Mouse (Mus musculus) kidney, postnatal 0 days (tissue): ENCODE measurements at regions not wholly inside any gene's neighbourhood (a gene's known extent, or its start where the extent isn't known, plus 50 kb on each side); places are given as distances from the start of the nearest gene placed in this dataset.
A peak's percentile ranks its signal among the peaks of the same experiment; 100 is the strongest.

Experiments
- ATAC-seq: fragments of 200-750 bp; cut with Nextera tagmentation; replicated peaks from 2 replicates; pipeline ENCODE4 v1.8.0; 2017; ENCODE audit warnings: low read depth, moderate number of reproducible peaks, moderate TSS enrichment, moderate library complexity; ENCODE audit not compliant: low FRiP score
- DNase-seq: peaks from one replicate; pipeline ENCODE4 v3.0.0-alpha.2; 2016; ENCODE audit warnings: low spot score
- H3K27ac ChIP-seq: fragments of 300-500 bp; sonication (generic); 2 replicates; pipeline ENCODE4 v1.5.1; 2014; ENCODE audit warnings: mild to moderate bottlenecking
- H3K27me3 ChIP-seq: fragments of 300-500 bp; sonication (generic); 2 replicates; pipeline ENCODE4 v1.6.1; 2014; ENCODE audit warnings: low read length, mixed read lengths; ENCODE audit not compliant: insufficient read depth
- H3K36me3 ChIP-seq: fragments of 300-500 bp; sonication (generic); 2 replicates; pipeline ENCODE4 v1.6.1; 2014; ENCODE audit warnings: low read length, mixed read lengths; ENCODE audit not compliant: insufficient read depth
- H3K4me1 ChIP-seq: fragments of 300-500 bp; sonication (generic); replicated peaks from 2 replicates; pipeline ENCODE4 v1.6.1; 2014; ENCODE audit warnings: antibody characterized with exemption, low read length, mixed read lengths; ENCODE audit not compliant: insufficient read depth
- H3K4me2 ChIP-seq: fragments of 300-500 bp; sonication (generic); 2 replicates; pipeline ENCODE4 v1.6.1; 2014; ENCODE audit warnings: mild to moderate bottlenecking, low read length, moderate library complexity, mixed read lengths
- H3K4me3 ChIP-seq: fragments of 300-500 bp; sonication (generic); replicated peaks from 2 replicates; pipeline ENCODE4 v1.5.1; 2014; ENCODE audit warnings: low read depth, low read length
- H3K9ac ChIP-seq: fragments of 300-500 bp; sonication (generic); 2 replicates; pipeline ENCODE4 v1.6.1; 2014; ENCODE audit warnings: low read depth, low read length
- H3K9me3 ChIP-seq: fragments of 300-500 bp; sonication (generic); replicated peaks from 2 replicates; pipeline ENCODE4 v1.6.1; 2016; ENCODE audit warnings: low read length, inconsistent platforms, mixed read lengths
- CTCF ChIP-seq: IDR thresholded peaks from 2 replicates; pipeline ENCODE4 v1.5.1; 2016; ENCODE audit warnings: antibody characterized with exemption, low read depth, mild to moderate bottlenecking, moderate library complexity
- WGBS: fragments of 180-500 bp; shearing (Covaris S2); extraction: QIAGEN DNeasy Blood & Tissue Kit; methylation state at CpG from one replicate; pipeline ENCODE4 v1.1.7; 2014; 5-methylcytosine and 5-hydroxymethylcytosine counted together

DNA sequence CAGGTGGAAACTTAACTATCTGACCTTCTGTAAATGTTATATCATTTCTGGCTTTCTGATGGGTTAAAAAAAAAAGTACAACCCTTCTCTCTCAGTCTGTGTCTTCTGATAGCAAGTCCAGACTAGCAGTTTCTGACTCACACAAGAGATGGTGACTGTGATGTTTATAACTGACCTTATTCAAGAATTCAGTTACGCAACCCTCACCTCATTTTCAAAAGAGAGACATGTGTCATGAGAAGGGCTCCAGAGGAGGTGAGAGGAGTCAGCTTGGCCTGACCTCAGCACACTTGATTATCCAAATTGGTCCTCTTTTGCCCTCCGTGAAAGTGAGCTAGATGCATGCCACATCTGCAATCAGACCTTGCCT, 202.2 kb downstream of the Gm5426 start:
- no peak for DNase-seq
- 80% methylated on average over 2 of the region's 2 CpGs for WGBS
- no peak overlapping the region for H3K4me2 ChIP-seq
- no peaks in the 10 kb centered on the region for H3K9me3 ChIP-seq
- H3K27me3 ChIP-seq = no peaks in the 10 kb centered on the region
- no peaks in the 10 kb centered on the region for H3K4me1 ChIP-seq
- H3K27ac ChIP-seq = no peak overlapping the region
- H3K9ac ChIP-seq = no peak overlapping the region
- TF ChIP-seq CTCF = no peak
- no peaks in the 10 kb centered on the region for H3K36me3 ChIP-seq
- H3K4me3 ChIP-seq = no peak overlapping the region
- ATAC-seq = no peak

DNA sequence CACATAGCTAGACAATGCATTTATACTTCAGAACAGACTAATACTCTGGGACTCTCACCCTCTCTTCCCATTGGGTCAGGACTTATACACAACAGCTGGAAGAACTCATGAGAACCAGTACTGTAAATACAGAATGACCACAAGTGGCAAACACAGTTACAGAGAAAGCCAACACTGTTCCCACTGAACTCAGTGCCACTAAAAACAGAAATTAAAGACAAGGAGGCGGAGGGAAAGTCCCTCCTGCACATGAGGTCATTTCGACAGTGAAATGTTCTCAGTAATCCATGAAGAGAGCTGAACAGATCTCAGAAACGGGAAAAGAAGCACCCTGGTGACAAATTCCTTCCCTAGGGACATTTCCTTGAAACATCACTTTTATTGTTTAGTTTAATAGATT, 206.1 kb downstream of the Gm5426 start:
- no peak overlapping the region for H3K4me3 ChIP-seq
- 44% methylated on average over 3 of the region's 3 CpGs for WGBS
- ATAC-seq (0 out of 2 replicates have a peak, but pooled peaks have one; percentile 21), DNase-seq (peak; percentile 67)
- H3K4me2 ChIP-seq = no peak overlapping the region
- H3K9ac ChIP-seq = no peak overlapping the region
- no peaks in the 10 kb centered on the region for H3K9me3 ChIP-seq
- H3K27me3 ChIP-seq = no peaks in the 10 kb centered on the region
- no peak for TF ChIP-seq CTCF
- H3K4me1 ChIP-seq = no peaks in the 10 kb centered on the region
- no peaks in the 10 kb centered on the region for H3K36me3 ChIP-seq
- H3K27ac ChIP-seq = no peak overlapping the region

DNA sequence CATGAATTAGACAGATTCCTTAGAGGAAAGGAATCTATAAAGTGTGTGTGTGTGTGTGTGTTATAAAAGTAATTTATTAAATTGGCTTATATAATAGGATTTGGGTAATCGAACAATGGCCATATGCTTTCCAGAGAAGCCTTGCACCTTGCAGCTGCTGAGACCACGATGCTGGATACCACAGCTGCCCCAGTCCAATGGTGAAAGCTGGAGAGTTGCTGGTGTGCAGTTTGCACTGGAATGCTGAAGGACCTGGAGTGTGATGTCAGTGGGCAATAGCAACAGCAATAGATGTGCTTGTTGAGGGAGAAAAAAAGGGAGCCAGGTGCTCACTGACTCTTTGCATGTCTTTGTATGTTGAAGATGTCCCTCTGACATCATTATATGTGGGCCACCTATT, 207.3 kb downstream of the Gm5426 start:
- Histone ChIP-seq H3K4me1 (no peaks in the 10 kb centered on the region), H3K4me3 (no peak overlapping the region), H3K36me3 (no peaks in the 10 kb centered on the region), H3K4me2 (no peak overlapping the region), H3K27ac (no peak overlapping the region), H3K9me3 (no peaks in the 10 kb centered on the region), H3K27me3 (no peaks in the 10 kb centered on the region), H3K9ac (no peak overlapping the region)
- no peak for TF ChIP-seq CTCF
- DNase-seq (no peak), ATAC-seq (no peak)
- WGBS = 54% methylated on average over 2 of the region's 2 CpGs

DNA sequence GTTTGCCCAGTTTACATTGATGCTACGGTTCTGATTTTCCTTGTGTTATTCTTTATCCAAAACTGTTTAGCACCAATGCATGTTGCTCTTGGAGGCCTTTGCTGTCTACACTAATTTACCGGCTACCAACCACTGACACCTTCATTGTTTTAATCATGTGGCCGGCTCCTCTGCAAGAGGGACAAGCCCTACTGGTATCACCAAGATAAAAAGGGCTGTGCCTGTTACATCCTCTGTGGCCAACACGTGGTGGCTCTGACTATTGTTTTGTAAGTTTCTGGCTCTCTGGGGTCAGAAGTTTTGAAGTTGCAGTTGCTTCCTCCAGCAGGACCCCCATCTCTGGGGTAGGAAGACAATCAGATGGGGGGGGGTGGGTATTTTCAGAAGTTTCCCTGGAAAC, 214.3 kb downstream of the Gm5426 start:
- H3K9me3 ChIP-seq = no peaks in the 10 kb centered on the region
- no peak for ATAC-seq
- 74% methylated on average over 4 of the region's 4 CpGs for WGBS

DNA sequence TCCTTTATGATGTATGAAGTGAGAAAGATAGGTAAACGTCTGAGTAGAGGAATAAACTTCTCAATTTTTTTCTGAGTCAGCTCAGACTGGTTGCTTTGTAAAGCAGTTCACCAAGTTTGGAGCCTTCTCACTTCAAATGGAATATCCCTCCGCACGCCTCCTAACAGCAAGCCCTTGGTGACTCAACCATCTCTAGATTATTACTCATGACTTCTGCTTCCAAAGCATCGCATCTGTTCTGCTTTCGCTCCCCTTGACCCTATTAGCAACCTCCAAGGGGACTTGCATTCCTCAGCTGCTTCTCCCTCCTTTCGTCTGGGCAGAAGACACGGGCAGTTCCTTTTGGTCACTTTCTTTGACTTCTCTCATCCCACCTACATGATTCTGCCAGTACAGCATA, 214.9 kb downstream of the Gm5426 start:
- no peak overlapping the region for H3K27ac ChIP-seq
- 78% methylated on average over 7 of the region's 7 CpGs for WGBS
- no peaks in the 10 kb centered on the region for H3K4me1 ChIP-seq
- H3K9ac ChIP-seq = no peak overlapping the region
- H3K9me3 ChIP-seq = no peaks in the 10 kb centered on the region
- H3K4me3 ChIP-seq = no peak overlapping the region
- DNase-seq = no peak
- no peaks in the 10 kb centered on the region for H3K27me3 ChIP-seq
- H3K4me2 ChIP-seq = no peak overlapping the region
- ATAC-seq = no peak
- TF ChIP-seq CTCF = no peak
- H3K36me3 ChIP-seq = no peaks in the 10 kb centered on the region

More for the DNA sequence above, 214.3 kb downstream of the Gm5426 start:
- Histone ChIP-seq H3K9ac (no peak overlapping the region), H3K27me3 (no peaks in the 10 kb centered on the region), H3K4me2 (no peak overlapping the region), H3K4me1 (no peaks in the 10 kb centered on the region), H3K4me3 (no peak overlapping the region), H3K36me3 (no peaks in the 10 kb centered on the region), H3K27ac (no peak overlapping the region)
- DNase-seq = no peak
- no peak for TF ChIP-seq CTCF

DNA sequence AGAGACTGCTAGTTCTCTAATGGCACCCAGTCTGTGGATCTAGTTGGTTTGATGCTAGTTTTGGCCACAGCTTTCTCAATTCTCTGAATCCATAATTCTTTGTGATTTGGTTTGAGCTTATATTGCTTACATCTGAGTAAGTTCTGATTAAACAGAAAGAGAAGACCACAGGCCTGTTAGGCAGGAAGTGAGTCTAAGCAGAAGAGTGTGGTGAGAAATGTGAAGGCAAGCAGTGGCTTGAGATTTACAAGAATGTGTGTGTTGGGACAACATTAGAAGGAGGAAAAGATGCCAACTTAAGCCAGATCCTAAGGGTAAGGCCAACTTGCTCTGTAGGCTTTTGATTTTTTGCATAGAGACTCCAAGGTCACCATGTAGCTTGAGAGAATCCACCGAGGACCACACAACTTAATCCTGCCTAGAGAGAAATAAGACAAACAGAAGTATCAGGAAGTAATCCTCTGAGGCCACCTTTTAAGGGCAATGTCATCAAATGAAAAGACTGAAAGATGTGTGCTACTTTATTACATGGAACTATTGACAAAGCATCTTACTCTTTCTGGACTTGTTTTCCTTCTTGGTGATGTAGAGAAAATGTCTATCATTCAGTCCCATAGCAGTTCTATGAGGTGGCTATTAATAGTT, 220.7 kb downstream of the Gm5426 start:
- DNase-seq = no peak
- H3K4me1 ChIP-seq = no peaks in the 10 kb centered on the region
- H3K4me3 ChIP-seq = no peak overlapping the region
- H3K27ac ChIP-seq = no peak overlapping the region
- no peak for ATAC-seq
- no peak for TF ChIP-seq CTCF
- WGBS = 95% methylated on average over 1 of the region's 1 CpGs
- no peaks in the 10 kb centered on the region for H3K9me3 ChIP-seq
- H3K4me2 ChIP-seq = no peak overlapping the region
- no peaks in the 10 kb centered on the region for H3K27me3 ChIP-seq
- no peaks in the 10 kb centered on the region for H3K36me3 ChIP-seq
- H3K9ac ChIP-seq = no peak overlapping the region

DNA sequence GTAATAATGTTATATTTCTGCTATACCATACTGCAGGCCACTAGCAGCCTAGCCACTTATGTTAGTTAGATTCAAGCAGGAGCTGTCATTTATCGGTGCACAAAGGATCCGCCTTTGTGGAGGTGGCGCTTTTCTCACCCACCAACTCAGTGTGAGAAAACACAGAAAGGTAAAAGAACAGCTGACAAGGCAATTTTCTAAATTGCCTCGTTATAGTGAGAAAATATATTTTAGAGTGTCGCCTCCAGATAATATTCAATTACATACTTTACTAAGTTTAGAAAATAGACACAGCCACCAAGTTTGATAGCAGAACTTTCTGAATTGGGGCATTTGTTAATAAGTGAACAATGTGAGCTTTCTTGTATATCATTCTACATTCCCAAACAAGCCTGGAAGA, 221.2 kb downstream of the Gm5426 start:
- no peak overlapping the region for H3K9ac ChIP-seq
- no peaks in the 10 kb centered on the region for H3K9me3 ChIP-seq
- TF ChIP-seq CTCF = no peak
- H3K4me2 ChIP-seq = no peak overlapping the region
- H3K4me3 ChIP-seq = no peak overlapping the region
- no peaks in the 10 kb centered on the region for H3K27me3 ChIP-seq
- H3K27ac ChIP-seq = no peak overlapping the region
- ATAC-seq = no peak
- H3K4me1 ChIP-seq = no peaks in the 10 kb centered on the region
- no peaks in the 10 kb centered on the region for H3K36me3 ChIP-seq
- no peak for DNase-seq
- WGBS = 75% methylated on average over 5 of the region's 5 CpGs
